Mouse (Mus musculus) hindbrain, embryonic 16.5 days (tissue): ENCODE data around the gene Gadd45g. TPM values are rescaled to one million over a fixed set of nuclear protein-coding genes. Genes with fewer than 3 reads are reported as not detected.

Source experiments
- ATAC-seq: fragments of 200-750 bp; cut with Nextera tagmentation; 2 replicates; pipeline ENCODE4 v1.8.0; 2017; ENCODE audit warnings: moderate TSS enrichment, moderate library complexity
- H3K27ac ChIP-seq: fragments of 300-500 bp; sonication (generic); 2 replicates; pipeline ENCODE4 v1.5.1; 2014; ENCODE audit warnings: low read depth, mild to moderate bottlenecking, control low read depth, low read length, moderate library complexity
- H3K27me3 ChIP-seq: fragments of 300-500 bp; sonication (generic); replicated peaks from 2 replicates; pipeline ENCODE4 v1.6.1; 2014; ENCODE audit warnings: low read length; ENCODE audit not compliant: control insufficient read depth, insufficient read depth
- H3K36me3 ChIP-seq: fragments of 300-500 bp; sonication (generic); 2 replicates; pipeline ENCODE4 v1.6.1; 2014; ENCODE audit warnings: mild to moderate bottlenecking, low read length, moderate library complexity, mixed read lengths; ENCODE audit not compliant: control insufficient read depth, insufficient read depth
- H3K4me1 ChIP-seq: fragments of 300-500 bp; sonication (generic); 2 replicates; pipeline ENCODE4 v1.6.1; 2014; ENCODE audit warnings: low read depth, low read length; ENCODE audit not compliant: control insufficient read depth, insufficient read depth
- H3K4me2 ChIP-seq: fragments of 300-500 bp; sonication (generic); 2 replicates; pipeline ENCODE4 v1.6.1; 2014; ENCODE audit warnings: mild to moderate bottlenecking, low read length, control low read depth, moderate library complexity
- H3K4me3 ChIP-seq: fragments of 300-500 bp; sonication (generic); 2 replicates; pipeline ENCODE4 v1.5.1; 2014; ENCODE audit warnings: mild to moderate bottlenecking, low read length, control low read depth, moderate library complexity
- H3K9ac ChIP-seq: fragments of 300-500 bp; sonication (generic); 2 replicates; pipeline ENCODE4 v1.6.1; 2014; ENCODE audit warnings: low read depth, mild to moderate bottlenecking, control low read depth, low read length, moderate library complexity
- H3K9me3 ChIP-seq: fragments of 300-500 bp; sonication (generic); 2 replicates; pipeline ENCODE4 v1.6.1; 2014; ENCODE audit warnings: mild to moderate bottlenecking, low read length, moderate library complexity; ENCODE audit not compliant: control insufficient read depth
- WGBS: fragments of 180-500 bp; shearing (Covaris S2); extraction: QIAGEN DNeasy Blood & Tissue Kit; methylation state at CpG from one replicate; pipeline ENCODE4 v1.1.7; 2014; 5-methylcytosine and 5-hydroxymethylcytosine counted together
- polyA plus RNA-seq: library from polyadenylated mRNA; unstranded; fragments of >200 nt; fragmentation: Nextera tagmentation; extraction: Ambion mirVana; gene quantifications from 2 replicates; pipeline ENCODE4 v1.2.1, GENCODE M21; 2015

The Gadd45g gene
- 46.4 and 52.2 TPM in 2 replicates for polyA plus RNA-seq

GRCm38 (mm10) chr13:51846301-51846867 is at the start of gene Gadd45g:
Gadd45g (plus strand) TSS chr13:51846678.
- WGBS: 0% methylated on average over 31 of the region's 31 CpGs
- peaks cover 35% of the 10 kb centered on the region for H3K4me1 ChIP-seq
- H3K9me3 ChIP-seq: no peaks in the 10 kb centered on the region
- peaks cover 6% of the 10 kb centered on the region for H3K27me3 ChIP-seq
- peak within 1 kb of the TSS; percentile 96 for H3K4me2 ChIP-seq
- peak within 1 kb of the TSS; percentile 68 for H3K4me3 ChIP-seq
- peak within 1 kb of the TSS; percentile 83 for H3K27ac ChIP-seq
- no peaks in the 10 kb centered on the region for H3K36me3 ChIP-seq
- peak; percentile 88 for ATAC-seq
- peak within 1 kb of the TSS; percentile 79 for H3K9ac ChIP-seq

GRCm38 (mm10) chr13:51797899-51798746 is 48.4 kb upstream of the Gadd45g start:
- ATAC-seq: no peak
- no peaks in the 10 kb centered on the region; the same call in 1 of the 2 replicates for H3K4me1 ChIP-seq
- H3K4me3 ChIP-seq: no peak overlapping the region
- H3K4me2 ChIP-seq: no peak overlapping the region
- H3K36me3 ChIP-seq: no peaks in the 10 kb centered on the region
- H3K27ac ChIP-seq: no peak overlapping the region
- H3K27me3 ChIP-seq: no peaks in the 10 kb centered on the region
- 63% methylated on average over 8 of the region's 8 CpGs for WGBS
- H3K9ac ChIP-seq: no peak overlapping the region
- no peaks in the 10 kb centered on the region for H3K9me3 ChIP-seq

- Histone ChIP-seq H3K27me3 (no peaks in the 10 kb centered on the region), H3K27ac (no peak overlapping the region), H3K9me3 (no peaks in the 10 kb centered on the region), H3K4me2 (no peak overlapping the region), H3K4me1 (no peaks in the 10 kb centered on the region; the same call in 1 of the 2 replicates), H3K36me3 (no peaks in the 10 kb centered on the region), H3K9ac (no peak overlapping the region), H3K4me3 (no peak overlapping the region)
- 82% methylated on average over 16 of the region's 16 CpGs for WGBS
- ATAC-seq: no peak
Measured at GRCm38 (mm10) chr13:51799735-51800522, 46.5 kb upstream of the Gadd45g start.

GRCm38 (mm10) chr13:51800921-51801320 is 45.6 kb upstream of the Gadd45g start:
- Histone ChIP-seq H3K4me3 (no peak overlapping the region), H3K9ac (no peak overlapping the region), H3K4me2 (no peak overlapping the region), H3K27ac (no peak overlapping the region), H3K9me3 (no peaks in the 10 kb centered on the region), H3K27me3 (no peaks in the 10 kb centered on the region), H3K36me3 (no peaks in the 10 kb centered on the region), H3K4me1 (no peaks in the 10 kb centered on the region; the same call in none of the 2 replicates)
- no peak; the same call in 1 of the 2 replicates for ATAC-seq
- 58% methylated on average over 9 of the region's 9 CpGs for WGBS

- peak; percentile 60 for ATAC-seq
- no peaks in the 10 kb centered on the region for H3K9me3 ChIP-seq
- no peak overlapping the region for H3K4me2 ChIP-seq
- H3K36me3 ChIP-seq: no peaks in the 10 kb centered on the region
- H3K27me3 ChIP-seq: no peaks in the 10 kb centered on the region
- H3K4me1 ChIP-seq: no peaks in the 10 kb centered on the region; the same call in none of the 2 replicates
- no peak overlapping the region for H3K4me3 ChIP-seq
- WGBS: 49% methylated on average over 4 of the region's 4 CpGs
- peak overlapping the region; percentile 63 for H3K27ac ChIP-seq
- no peak overlapping the region for H3K9ac ChIP-seq
Measured at GRCm38 (mm10) chr13:51805634-51806033, 40.8 kb upstream of the Gadd45g start.

GRCm38 (mm10) chr13:51806220-51806619 is 40.3 kb upstream of the Gadd45g start:
- WGBS: 68% methylated on average over 15 of the region's 15 CpGs
- ATAC-seq: peak; percentile 24
- H3K9ac ChIP-seq: no peak overlapping the region

GRCm38 (mm10) chr13:51808141-51808540 is 38.3 kb upstream of the Gadd45g start:
- Histone ChIP-seq H3K27ac (no peak overlapping the region), H3K9me3 (no peaks in the 10 kb centered on the region), H3K4me3 (no peak overlapping the region), H3K9ac (no peak overlapping the region), H3K4me2 (no peak overlapping the region), H3K27me3 (no peaks in the 10 kb centered on the region), H3K4me1 (no peaks in the 10 kb centered on the region; the same call in none of the 2 replicates), H3K36me3 (no peaks in the 10 kb centered on the region)
- peak; percentile 50; the same call in 1 of the 2 replicates for ATAC-seq
- 27% methylated on average over 12 of the region's 12 CpGs for WGBS

More at GRCm38 (mm10) chr13:51806220-51806619, 40.3 kb upstream of the Gadd45g start:
- H3K4me3 ChIP-seq: no peak overlapping the region
- no peaks in the 10 kb centered on the region for H3K9me3 ChIP-seq
- no peaks in the 10 kb centered on the region; the same call in none of the 2 replicates for H3K4me1 ChIP-seq
- no peaks in the 10 kb centered on the region for H3K36me3 ChIP-seq
- no peaks in the 10 kb centered on the region for H3K27me3 ChIP-seq
- no peak overlapping the region for H3K4me2 ChIP-seq
- H3K27ac ChIP-seq: peak overlapping the region; percentile 63

GRCm38 (mm10) chr13:51813621-51814615 is 32.6 kb upstream of the Gadd45g start:
- H3K4me3 ChIP-seq: no peak overlapping the region
- H3K9ac ChIP-seq: no peak overlapping the region
- no peak overlapping the region for H3K27ac ChIP-seq
- 56% methylated on average over 10 of the region's 10 CpGs for WGBS
- no peaks in the 10 kb centered on the region for H3K9me3 ChIP-seq
- H3K4me2 ChIP-seq: no peak overlapping the region
- no peaks in the 10 kb centered on the region for H3K36me3 ChIP-seq
- ATAC-seq: no peak
- peaks cover 8% of the 10 kb centered on the region for H3K4me1 ChIP-seq
- no peaks in the 10 kb centered on the region for H3K27me3 ChIP-seq
